Mouse (Mus musculus) kidney, embryonic 14.5 days (tissue): ENCODE measurements around the gene Mtap. TPM values are rescaled to one million over a fixed set of nuclear protein-coding genes. Genes with fewer than 3 reads are reported as not detected.

Experiments used
- ATAC-seq: fragments of 200-750 bp; cut with Nextera tagmentation; 2 replicates; pipeline ENCODE4 v1.8.0; 2017; ENCODE audit warnings: moderate number of reproducible peaks, mild to moderate bottlenecking, moderate TSS enrichment, moderate library complexity; ENCODE audit not compliant: low FRiP score, low TSS enrichment
- H3K27ac ChIP-seq: fragments of 300-500 bp; sonication (generic); 2 replicates; pipeline ENCODE4 v1.5.1; 2014; ENCODE audit warnings: low read depth, mild to moderate bottlenecking, low read length, moderate library complexity, mixed read lengths
- H3K27me3 ChIP-seq: fragments of 300-500 bp; sonication (generic); 2 replicates; pipeline ENCODE4 v1.6.1; 2014; ENCODE audit warnings: mild to moderate bottlenecking, low read length; ENCODE audit not compliant: control insufficient read depth, insufficient read depth
- H3K36me3 ChIP-seq: fragments of 300-500 bp; sonication (generic); 2 replicates; pipeline ENCODE4 v1.6.1; 2014; ENCODE audit warnings: low read length, mixed read lengths; ENCODE audit not compliant: control insufficient read depth, insufficient read depth
- H3K4me1 ChIP-seq: fragments of 300-500 bp; sonication (generic); 2 replicates; pipeline ENCODE4 v1.6.1; 2014; ENCODE audit warnings: low read length, mixed read lengths; ENCODE audit not compliant: control insufficient read depth, insufficient read depth
- H3K4me2 ChIP-seq: fragments of 300-500 bp; sonication (generic); replicated peaks from 2 replicates; pipeline ENCODE4 v1.6.1; 2014; ENCODE audit warnings: low read depth, mild to moderate bottlenecking, low read length
- H3K4me3 ChIP-seq: fragments of 300-500 bp; sonication (generic); 2 replicates; pipeline ENCODE4 v1.5.1; 2014; ENCODE audit warnings: mild to moderate bottlenecking, low read length
- H3K9ac ChIP-seq: fragments of 300-500 bp; sonication (generic); 2 replicates; pipeline ENCODE4 v1.6.1; 2014; ENCODE audit warnings: low read depth, mild to moderate bottlenecking, low read length, moderate library complexity
- H3K9me3 ChIP-seq: fragments of 300-500 bp; sonication (generic); 2 replicates; pipeline ENCODE4 v1.6.1; 2016; ENCODE audit warnings: low read length; ENCODE audit not compliant: control insufficient read depth
- WGBS: fragments of 180-500 bp; shearing (Covaris S2); extraction: QIAGEN DNeasy Blood & Tissue Kit; methylation state at CpG from one replicate; pipeline ENCODE4 v1.1.7; 2014; 5-methylcytosine and 5-hydroxymethylcytosine counted together
- polyA plus RNA-seq: library from polyadenylated mRNA; unstranded; fragments of >200 nt; fragmentation: Nextera tagmentation; extraction: Ambion mirVana; gene quantifications from 2 replicates; pipeline ENCODE4 v1.2.1, GENCODE M21; 2014

The Mtap gene
- 63.9 and 91.2 TPM in 2 replicates for polyA plus RNA-seq

DNA sequence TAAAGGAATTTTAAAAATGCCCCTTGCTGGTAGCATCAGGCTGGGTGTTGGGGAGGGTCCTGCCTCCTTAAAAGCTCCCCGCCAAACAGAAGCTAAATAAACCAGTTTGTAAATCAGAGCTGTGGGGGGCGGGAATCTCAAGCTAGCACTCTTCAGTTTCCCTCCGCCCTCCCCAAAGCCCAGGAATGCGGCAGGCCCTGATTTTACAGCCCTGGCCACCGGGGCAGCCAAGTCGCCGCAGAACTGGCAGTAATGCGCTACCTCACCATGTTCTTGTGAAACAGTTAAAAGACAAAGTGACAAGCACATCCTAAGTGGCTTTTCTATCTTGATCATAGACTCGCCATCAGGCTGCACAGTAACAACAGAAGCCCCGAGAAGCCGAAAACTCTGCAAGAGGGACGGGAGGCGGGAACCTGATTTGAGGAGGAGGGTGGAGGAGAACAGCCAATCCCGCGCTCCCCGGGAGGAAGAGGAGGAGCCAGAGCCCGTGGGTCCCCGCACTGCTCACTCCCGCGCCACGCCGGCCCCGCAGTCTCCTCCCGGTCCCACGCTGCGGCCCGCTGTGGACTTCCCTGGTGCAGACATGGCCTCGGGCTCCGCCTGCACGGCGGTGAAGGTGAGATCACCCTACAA, at the start of gene Mtap:
Gene Mtap (plus strand): TSS at position 217 of the 636 bp plus-strand sequence.
- Histone ChIP-seq H3K9me3 (no peaks in the 10 kb centered on the region), H3K36me3 (no peaks in the 10 kb centered on the region), H3K27ac (peak within 1 kb of the TSS; percentile 81), H3K4me2 (peak within 1 kb of the TSS; percentile 78), H3K9ac (peak within 1 kb of the TSS; percentile 92), H3K4me1 (peaks cover 11% of the 10 kb centered on the region; the same call in 1 of the 2 replicates), H3K27me3 (no peaks in the 10 kb centered on the region), H3K4me3 (peak within 1 kb of the TSS; percentile 79)
- peak; percentile 95 for ATAC-seq
- WGBS = 2% methylated on average over 29 of the region's 31 CpGs

DNA sequence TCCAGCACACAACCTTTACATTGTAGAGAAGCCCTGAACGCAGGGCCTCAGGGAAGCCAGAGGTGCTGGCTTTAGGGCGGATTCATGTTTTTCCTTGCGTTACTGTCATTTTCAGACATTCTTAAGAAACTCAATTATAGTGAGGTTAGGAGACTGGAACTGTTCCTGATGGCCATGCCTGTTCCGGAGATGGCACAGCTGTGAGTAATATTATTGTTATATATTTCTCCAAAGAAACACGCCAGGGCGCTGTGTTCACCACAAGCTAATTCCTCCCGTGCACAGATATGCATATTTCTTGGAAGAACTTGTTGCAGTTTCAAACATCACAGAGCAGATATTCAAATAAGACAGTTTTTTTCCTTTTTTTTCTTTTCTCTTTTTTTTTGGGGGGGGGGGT, 47.8 kb upstream of the Mtap start:
- no peaks in the 10 kb centered on the region for H3K4me1 ChIP-seq
- H3K4me2 ChIP-seq = no peak overlapping the region
- no peaks in the 10 kb centered on the region for H3K27me3 ChIP-seq
- no peak overlapping the region for H3K27ac ChIP-seq
- no peak overlapping the region for H3K4me3 ChIP-seq
- H3K9ac ChIP-seq = no peak overlapping the region
- no peak for ATAC-seq
- 90% methylated on average over 7 of the region's 7 CpGs for WGBS
- H3K9me3 ChIP-seq = no peaks in the 10 kb centered on the region
- no peaks in the 10 kb centered on the region for H3K36me3 ChIP-seq

DNA sequence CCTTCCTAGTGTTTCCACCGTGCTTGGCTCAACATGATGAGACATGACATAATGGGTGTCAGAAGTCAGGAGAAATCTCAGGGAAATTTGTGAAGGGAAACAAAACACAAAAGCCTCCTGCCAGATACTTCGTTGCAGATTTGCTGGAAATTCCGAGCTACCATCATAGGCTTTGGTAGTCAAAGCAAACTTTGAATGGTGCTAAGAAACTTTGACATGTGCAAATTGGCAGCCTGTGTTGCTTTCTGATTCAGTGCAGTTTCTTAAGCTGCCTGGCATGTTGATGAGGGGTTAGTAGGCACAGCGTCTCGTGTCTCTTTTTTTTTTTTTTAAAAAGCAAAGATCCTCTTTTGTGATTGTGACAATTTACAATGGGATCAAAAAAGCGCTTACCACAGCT, 46.7 kb upstream of the Mtap start:
- Histone ChIP-seq H3K4me3 (no peak overlapping the region), H3K27me3 (no peaks in the 10 kb centered on the region), H3K9ac (no peak overlapping the region), H3K36me3 (no peaks in the 10 kb centered on the region), H3K4me1 (no peaks in the 10 kb centered on the region), H3K27ac (no peak overlapping the region), H3K9me3 (no peaks in the 10 kb centered on the region), H3K4me2 (no peak overlapping the region)
- ATAC-seq = no peak
- 80% methylated on average over 6 of the region's 6 CpGs for WGBS

DNA sequence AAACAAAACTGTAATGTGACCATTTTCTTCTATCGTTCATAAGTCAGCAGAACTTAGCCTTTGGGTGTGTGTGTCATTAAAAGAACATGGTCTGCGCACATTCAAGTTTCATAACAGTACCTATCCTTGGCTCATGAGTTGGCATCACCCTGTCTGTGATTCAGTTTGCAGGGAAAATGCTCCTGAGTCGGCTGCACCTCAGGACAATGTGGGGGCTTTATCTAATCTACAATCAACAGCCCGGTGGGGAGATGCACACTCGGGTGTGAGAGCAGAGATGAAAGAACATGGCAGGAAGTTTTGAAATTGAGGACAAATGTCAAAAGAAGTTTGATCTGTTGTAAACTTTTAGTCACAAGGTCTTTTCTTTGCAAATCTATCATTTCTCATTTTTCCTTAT, 44.8 kb upstream of the Mtap start:
- Histone ChIP-seq H3K9ac (no peak overlapping the region), H3K27ac (no peak overlapping the region), H3K27me3 (no peaks in the 10 kb centered on the region), H3K4me1 (no peaks in the 10 kb centered on the region), H3K9me3 (no peaks in the 10 kb centered on the region), H3K4me2 (no peak overlapping the region), H3K4me3 (no peak overlapping the region), H3K36me3 (no peaks in the 10 kb centered on the region)
- ATAC-seq = no peak
- WGBS = 77% methylated on average over 5 of the region's 5 CpGs

DNA sequence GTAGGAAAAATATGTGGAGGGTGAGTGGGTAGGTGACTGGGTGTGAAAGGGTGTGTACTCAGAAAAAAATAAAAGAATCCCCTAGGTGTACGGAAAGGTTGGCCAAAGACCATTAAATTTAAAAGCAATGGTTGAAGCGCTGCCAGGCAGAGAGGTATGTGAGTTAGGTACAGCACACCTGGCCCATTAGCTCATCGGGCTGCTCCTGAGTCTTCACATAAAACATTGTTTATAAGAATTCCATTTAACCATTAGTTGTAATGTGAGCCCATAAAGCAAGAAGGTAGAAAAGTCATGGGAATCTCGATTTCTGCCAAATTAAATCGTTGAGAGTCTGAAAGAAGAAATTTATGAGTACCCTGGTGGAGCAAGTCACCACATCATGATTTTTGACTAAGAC, 42.1 kb upstream of the Mtap start:
- no peak overlapping the region for H3K4me2 ChIP-seq
- H3K9me3 ChIP-seq = no peaks in the 10 kb centered on the region
- H3K4me3 ChIP-seq = no peak overlapping the region
- H3K4me1 ChIP-seq = no peaks in the 10 kb centered on the region
- H3K27ac ChIP-seq = no peak overlapping the region
- H3K36me3 ChIP-seq = no peaks in the 10 kb centered on the region
- ATAC-seq = no peak
- no peaks in the 10 kb centered on the region for H3K27me3 ChIP-seq
- WGBS = 79% methylated on average over 5 of the region's 5 CpGs
- no peak overlapping the region for H3K9ac ChIP-seq

DNA sequence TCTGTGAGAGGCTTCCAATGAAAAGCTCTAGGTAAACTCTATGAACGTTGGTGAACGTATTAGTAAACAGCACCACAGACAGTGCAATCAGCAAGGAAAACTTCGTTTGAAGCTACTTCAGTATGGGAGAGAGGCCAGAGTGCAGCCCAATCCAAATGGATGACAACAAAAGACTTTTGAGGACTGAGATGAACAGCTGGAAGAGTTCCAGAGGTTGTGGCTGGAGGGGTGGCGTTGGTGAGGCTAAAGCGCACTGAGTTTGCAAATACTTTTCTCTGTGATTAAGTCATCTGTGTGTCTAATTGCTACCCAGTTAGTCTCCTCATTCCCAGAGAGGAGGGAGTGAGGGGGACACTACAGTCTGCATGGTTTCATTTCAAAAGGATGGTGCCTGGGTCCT, 38.7 kb upstream of the Mtap start:
- 71% methylated on average over 5 of the region's 5 CpGs for WGBS
- Histone ChIP-seq H3K4me2 (no peak overlapping the region), H3K9ac (no peak overlapping the region), H3K9me3 (no peaks in the 10 kb centered on the region), H3K27me3 (no peaks in the 10 kb centered on the region), H3K27ac (no peak overlapping the region), H3K4me3 (no peak overlapping the region), H3K4me1 (no peaks in the 10 kb centered on the region), H3K36me3 (no peaks in the 10 kb centered on the region)
- no peak for ATAC-seq

DNA sequence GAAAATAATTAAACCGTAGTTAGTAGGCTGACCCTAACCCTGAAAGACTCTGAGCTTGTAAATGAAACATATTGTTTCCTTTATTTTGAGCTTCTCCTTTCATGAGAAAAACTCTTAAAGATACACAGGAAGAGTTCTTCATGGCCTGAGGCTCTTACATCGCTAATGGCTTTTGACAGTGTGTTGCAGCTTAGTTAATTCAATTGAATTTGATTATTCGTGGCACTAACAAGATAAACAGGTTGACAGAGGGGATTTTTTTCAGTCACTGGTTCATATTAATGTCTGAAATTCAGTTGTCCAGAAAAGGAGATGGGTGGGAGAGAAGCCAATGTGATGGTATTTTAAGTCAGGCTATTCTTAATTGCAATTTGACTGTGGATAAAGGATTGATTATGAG, 35.6 kb upstream of the Mtap start:
- no peak for ATAC-seq
- Histone ChIP-seq H3K4me1 (no peaks in the 10 kb centered on the region), H3K27me3 (no peaks in the 10 kb centered on the region), H3K4me2 (no peak overlapping the region), H3K36me3 (no peaks in the 10 kb centered on the region), H3K4me3 (no peak overlapping the region), H3K9ac (no peak overlapping the region), H3K9me3 (no peaks in the 10 kb centered on the region), H3K27ac (no peak overlapping the region)
- 79% methylated on average over 3 of the region's 3 CpGs for WGBS

DNA sequence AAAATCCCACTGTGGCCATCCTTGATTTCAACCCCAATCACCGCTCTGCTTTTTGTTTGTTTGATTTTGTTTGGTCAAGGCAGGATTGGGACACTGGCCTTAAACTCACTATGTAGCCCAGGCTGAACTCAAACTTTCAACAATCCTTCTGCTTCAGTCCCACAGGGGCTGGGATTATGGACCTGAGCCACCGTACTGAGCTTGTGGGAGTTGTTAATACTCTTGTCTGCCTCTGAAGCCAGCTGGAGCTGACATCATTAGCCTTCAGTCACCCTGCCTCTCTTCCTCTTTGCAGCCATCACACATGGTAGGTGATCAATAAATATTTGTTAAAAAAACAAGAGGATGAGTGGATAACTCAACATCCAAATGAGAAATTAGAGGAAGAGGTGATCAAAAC, 34.6 kb upstream of the Mtap start:
- Histone ChIP-seq H3K4me3 (no peak overlapping the region), H3K4me2 (no peak overlapping the region), H3K9me3 (no peaks in the 10 kb centered on the region), H3K9ac (no peak overlapping the region), H3K27me3 (no peaks in the 10 kb centered on the region), H3K27ac (no peak overlapping the region), H3K4me1 (no peaks in the 10 kb centered on the region), H3K36me3 (no peaks in the 10 kb centered on the region)
- 70% methylated on average over 2 of the region's 2 CpGs for WGBS
- ATAC-seq = no peak

DNA sequence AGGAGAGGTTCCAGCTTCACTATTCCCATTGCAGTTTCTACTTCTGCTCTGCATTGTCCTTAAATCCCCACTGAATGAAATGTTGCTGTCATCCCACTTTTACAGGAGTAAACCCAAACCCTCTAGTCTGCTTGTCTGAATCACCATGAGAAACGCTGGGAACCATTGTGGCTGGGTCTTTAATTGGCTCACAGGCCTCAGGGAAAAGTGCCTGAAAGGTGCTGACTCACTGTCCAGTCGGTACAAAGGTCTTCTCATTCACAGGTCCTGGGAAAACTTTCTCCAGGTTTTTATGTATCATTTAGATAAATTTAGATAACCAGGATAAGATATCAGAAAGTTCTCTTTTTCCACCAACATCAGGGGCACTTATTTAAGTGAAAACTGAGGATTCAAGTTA, 31.4 kb upstream of the Mtap start:
- H3K27me3 ChIP-seq = no peaks in the 10 kb centered on the region
- H3K36me3 ChIP-seq = no peaks in the 10 kb centered on the region
- no peak for ATAC-seq
- WGBS = 44% methylated on average over 2 of the region's 2 CpGs
- H3K9me3 ChIP-seq = no peaks in the 10 kb centered on the region
- H3K4me2 ChIP-seq = no peak overlapping the region
- no peaks in the 10 kb centered on the region for H3K4me1 ChIP-seq
- no peak overlapping the region for H3K9ac ChIP-seq
- H3K27ac ChIP-seq = no peak overlapping the region
- no peak overlapping the region for H3K4me3 ChIP-seq
